Mouse (Mus musculus) erythroblast, adult 5-6 weeks (primary cell): ENCODE results near the gene Ptx4. TPM values are rescaled to one million over a fixed set of nuclear protein-coding genes. Genes with fewer than 3 reads are reported as not detected.

Source experiments
- ATAC-seq: replicated peaks from 2 replicates; pipeline ENCODE4 v1.8.0; 2016; ENCODE audit warnings: moderate number of reproducible peaks, mild to moderate bottlenecking, moderate TSS enrichment, inconsistent platforms; ENCODE audit not compliant: poor library complexity, low FRiP score, severe bottlenecking
- total RNA-seq, 2 experiments: library from RNA; stranded (forward) in 1 of 2; stranded (reverse) in 1 of 2; fragments of 150-400 nt in 1 of 2; fragments of 200-764, 138-1000 nt in 1 of 2; gene quantifications; 2 replicates each; pipeline versions ENCODE4 v1.2.3 to v1.2.4; 2015 to 2017; ENCODE audit warnings: low replicate concordance in 2 of 2

Ptx4 gene
- total RNA-seq, 2 experiments from 2014 or later: not detected

- no peak for ATAC-seq
Measured at GRCm38 (mm10) chr17:25112423-25112810, 8.1 kb upstream of the Ptx4 start.

GRCm38 (mm10) chr17:25114908-25115645 is 5.5 kb upstream of the Ptx4 start:
- peak; percentile 75 for ATAC-seq

DNA sequence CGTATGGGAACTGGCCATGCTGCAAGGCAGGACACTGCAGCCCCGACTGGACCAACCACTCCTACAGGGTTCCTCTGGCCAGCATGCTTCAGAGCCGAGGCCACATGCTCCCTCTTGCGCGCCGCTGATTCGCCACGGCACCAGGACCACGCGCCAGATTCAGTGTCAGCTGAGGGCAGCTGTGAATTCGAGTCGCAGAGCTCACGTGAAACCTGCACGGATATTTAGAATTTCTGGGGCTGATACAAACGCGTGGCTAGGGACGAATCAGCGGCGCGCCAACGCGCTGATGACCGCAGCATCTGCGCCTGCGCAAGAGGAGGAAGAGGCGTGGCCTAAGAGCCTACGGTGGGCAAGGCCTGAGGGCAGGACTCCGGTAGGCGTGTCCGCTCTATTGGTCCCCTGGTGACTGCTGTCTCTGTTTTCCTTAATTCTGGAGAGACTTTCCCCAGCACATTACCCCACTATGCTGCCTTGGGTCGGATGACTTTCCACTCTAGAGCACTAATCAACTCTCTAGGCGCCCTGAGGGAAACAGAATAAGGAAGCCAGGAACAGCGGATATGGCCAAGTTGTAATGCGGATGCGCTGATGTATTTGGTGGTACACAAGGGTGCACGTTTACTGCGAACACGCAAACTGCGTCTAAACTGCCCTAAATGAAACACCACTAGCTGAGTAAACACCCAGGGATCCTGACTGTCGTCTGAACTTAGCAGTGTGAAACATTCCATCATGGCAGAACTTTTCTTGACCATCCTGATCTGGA is 4.7 kb upstream of the Ptx4 start, which contains the start of gene Telo2:
Gene Telo2, minus strand, starts transcription at position 304 of the 769 bp plus-strand sequence.
- ATAC-seq: peak; percentile 94

GRCm38 (mm10) chr17:25117263-25117662 is 3.3 kb upstream of the Ptx4 start:
- ATAC-seq: no peak

- ATAC-seq: 0 out of 2 replicates have a peak, but pooled peaks have one; percentile 26
Measured at GRCm38 (mm10) chr17:25123979-25124378, 3.4 kb downstream of the Ptx4 start.

- 0 out of 2 replicates have a peak, but pooled peaks have one; percentile 30 for ATAC-seq
Measured at GRCm38 (mm10) chr17:25125442-25126060, 5.0 kb downstream of the Ptx4 start.

- peak; percentile 85 for ATAC-seq
Measured at GRCm38 (mm10) chr17:25127079-25127478, 6.5 kb downstream of the Ptx4 start.

DNA sequence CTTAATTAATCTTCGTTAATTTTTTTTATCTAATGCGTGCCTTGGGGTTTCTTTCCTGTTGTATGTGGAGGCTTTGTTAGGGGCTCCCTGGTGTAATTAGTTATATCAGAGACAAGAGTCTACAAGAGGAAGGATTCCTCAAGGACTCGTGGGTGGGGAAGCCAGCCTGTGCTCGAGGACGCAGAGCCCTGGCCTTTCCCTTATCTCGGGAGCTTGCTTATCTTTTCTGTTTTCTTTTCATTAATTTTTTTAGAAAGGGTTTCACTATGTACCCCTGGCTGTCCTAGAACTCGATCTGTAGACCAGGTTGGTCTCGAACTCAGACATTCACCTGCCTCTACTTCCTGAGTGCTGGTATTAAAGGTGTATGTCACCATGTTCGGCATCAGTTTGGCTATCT is 7.1 kb downstream of the Ptx4 start:
- peak; percentile 42 for ATAC-seq

GRCm38 (mm10) chr17:25130060-25130459 is 9.5 kb downstream of the Ptx4 start:
- ATAC-seq: no peak

GRCm38 (mm10) chr17:25133275-25133698 is 12.7 kb downstream of the Ptx4 start, which contains the start of gene Clcn7:
TSS of gene Clcn7 (plus strand) at chr17:25133391.
- peak; percentile 98 for ATAC-seq

DNA sequence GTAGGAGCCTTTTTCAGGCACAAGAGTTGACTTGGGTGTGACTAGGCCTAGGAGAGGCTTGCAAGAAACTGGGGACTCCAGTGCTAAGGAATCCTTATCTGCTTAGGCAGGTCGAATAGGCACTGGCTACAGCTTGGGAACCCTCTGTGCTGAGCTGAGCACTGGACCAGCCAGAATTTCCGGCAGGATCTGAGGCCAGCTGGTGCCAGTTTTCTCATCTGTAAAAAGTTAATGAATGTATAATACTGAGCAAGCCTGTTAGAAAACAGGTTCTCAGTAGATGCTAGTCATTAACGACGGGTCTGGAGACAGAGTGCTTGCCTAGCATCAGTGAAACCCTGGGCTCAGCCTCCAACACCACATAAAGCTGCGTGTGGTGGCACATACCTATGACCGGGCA is 15.1 kb downstream of the Ptx4 start:
- ATAC-seq: no peak

- ATAC-seq: no peak
Measured at GRCm38 (mm10) chr17:25138803-25139202, 18.2 kb downstream of the Ptx4 start.

- peak; percentile 60; the same call in 1 of the 2 replicates for ATAC-seq
Measured at GRCm38 (mm10) chr17:25139960-25140359, 19.4 kb downstream of the Ptx4 start.

DNA sequence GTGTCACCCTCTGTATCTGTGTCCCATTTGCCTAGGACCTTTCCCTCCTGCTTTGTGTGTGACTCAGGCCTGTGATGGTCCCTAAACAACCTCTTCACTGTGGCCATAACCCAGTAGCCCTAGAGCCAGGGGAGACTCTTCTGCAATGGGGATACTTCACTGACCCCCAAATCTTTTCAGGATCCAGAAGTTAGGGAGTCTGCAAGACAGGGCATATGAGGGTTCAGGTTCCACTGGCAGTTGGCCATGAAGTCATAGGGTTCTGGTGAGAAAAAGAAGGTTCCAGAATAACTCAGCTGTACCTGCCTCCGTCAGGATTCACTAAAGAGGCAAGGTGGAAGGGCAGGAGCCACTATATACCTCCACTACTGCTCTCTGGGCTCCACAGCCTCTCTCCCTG is 41.6 kb downstream of the Ptx4 start, which contains the start of gene Ccdc154:
Gene Ccdc154, plus strand, starts transcription at position 301 of the 400 bp plus-strand sequence.
- no peak for ATAC-seq

GRCm38 (mm10) chr17:25163387-25163786 is 42.8 kb downstream of the Ptx4 start:
- no peak for ATAC-seq

DNA sequence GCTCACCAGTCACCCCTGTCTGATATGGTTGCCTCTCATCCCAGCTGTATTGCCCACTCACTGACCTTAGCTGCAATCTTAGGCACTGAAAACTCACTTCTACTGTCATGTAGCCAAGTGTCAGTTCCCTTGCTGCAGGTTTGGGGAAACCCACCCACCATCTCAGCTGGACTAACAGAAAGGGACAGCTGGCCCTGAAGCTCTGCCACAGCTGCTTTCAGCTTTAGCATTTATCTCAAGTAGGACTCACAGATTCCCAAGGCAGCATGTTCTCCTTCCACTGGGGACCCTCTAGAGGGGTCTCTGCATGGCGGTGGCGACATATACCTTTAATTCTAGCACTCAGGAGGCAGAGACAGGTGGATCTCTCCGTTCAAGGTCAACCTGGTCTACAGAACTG is 44.2 kb downstream of the Ptx4 start:
- no peak for ATAC-seq

- no peak for ATAC-seq
Measured at GRCm38 (mm10) chr17:25165970-25166671, 45.6 kb downstream of the Ptx4 start.

DNA sequence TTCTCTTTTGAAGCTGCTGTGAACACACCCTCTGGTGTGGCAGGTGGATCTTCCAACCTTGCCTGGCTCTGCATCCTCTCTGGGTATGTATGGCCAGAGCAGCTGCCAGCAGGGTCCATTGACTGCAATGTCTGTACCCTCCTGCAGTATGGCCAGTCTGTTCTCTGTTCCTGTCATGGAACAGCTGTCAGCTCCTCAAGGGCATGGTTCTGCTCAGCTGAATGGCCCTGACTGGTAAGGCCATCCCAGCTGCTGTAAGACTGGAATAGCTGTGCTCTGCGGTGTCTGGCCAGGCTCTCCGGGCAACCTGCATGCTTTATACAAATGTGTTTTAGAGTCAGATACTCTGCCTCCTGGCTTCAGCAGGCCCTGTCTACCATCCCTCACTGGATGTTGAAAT is 49.1 kb downstream of the Ptx4 start:
- ATAC-seq: no peak

DNA sequence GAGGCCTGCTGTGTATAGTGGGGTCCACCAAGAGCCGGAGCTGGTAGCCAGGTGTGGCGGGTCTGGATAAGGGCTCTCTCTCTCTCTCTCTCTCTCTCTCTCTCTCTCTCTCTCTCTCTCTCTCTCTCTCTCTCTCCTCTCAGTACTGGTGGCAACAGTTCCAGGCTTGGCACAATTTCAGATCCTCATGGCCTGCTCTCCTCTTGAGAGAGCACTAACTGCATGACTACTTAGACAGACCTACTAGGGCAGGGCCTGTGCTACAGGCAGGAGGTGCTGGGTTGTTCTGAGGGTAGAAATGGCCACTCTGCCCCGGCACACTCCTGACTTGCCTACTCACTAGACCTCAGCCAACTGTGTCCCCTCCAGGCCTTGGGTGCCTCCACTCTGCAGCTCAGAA is 52.0 kb downstream of the Ptx4 start:
- ATAC-seq: no peak
